Mouse (Mus musculus) left cerebral cortex, postnatal 4 days (tissue): ENCODE data around the gene Cox5a. TPM values are rescaled to one million over a fixed set of nuclear protein-coding genes. Genes with fewer than 3 reads are reported as not detected.

Experiments used
- DNase-seq: peaks from one replicate; pipeline ENCODE4 v3.0.0-alpha.2; 2022
- intact Hi-C: fragments of 180-260 bp; cut with DNase I; formaldehyde crosslinking; loops from one replicate; pipeline ENCODE4 v1.15.1; 2025
- total RNA-seq, 2 experiments: library from RNA; stranded (reverse); gene quantifications; 2 replicates each; pipeline ENCODE4 v1.2.3; 2021

The Cox5a gene
- total RNA-seq, 2 experiments from 2014 or later, result 405 to 408 TPM

DNA sequence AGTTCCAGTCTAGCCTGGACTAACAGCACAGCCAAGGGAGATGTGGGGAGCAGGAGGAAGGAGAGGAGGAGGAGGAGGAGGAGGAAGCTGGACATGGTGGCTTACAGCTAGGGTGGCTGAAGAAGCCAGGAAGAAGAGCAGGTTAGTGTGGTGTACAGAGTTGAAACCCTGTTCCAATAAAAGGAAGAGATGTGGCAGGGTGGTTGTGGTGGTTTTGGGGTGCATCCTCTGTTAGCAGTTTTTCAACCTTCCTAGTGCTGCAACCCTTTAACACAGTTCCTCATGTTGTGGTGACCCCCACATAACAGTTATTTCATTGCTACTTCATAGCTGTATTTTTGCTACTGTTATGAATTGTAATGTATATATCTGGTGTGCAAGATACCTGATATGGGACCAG is 3.4 kb downstream of the Cox5a start:
- intact Hi-C loops, result no loop called here
- no peak for DNase-seq

DNA sequence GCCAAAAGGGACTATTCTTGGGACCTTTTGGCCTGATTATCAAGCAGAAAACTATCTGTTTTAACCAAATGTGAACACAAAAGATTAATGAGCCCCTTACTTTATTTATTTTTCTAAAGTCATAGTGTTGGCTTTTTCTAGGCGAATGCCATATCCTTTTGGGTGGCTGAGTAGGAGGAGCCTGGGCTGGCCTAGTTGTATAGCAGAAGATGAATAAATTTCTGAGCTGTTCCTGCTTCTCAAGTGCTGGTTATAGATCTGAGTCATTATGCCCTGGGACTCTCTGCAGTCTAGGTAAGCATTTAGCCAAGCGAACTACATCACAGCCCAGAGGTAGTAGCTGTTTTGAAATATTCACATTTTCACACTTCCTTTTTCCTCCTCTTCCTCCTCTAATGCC is 4.4 kb downstream of the Cox5a start:
- intact Hi-C loops, result no loop called here
- no peak for DNase-seq

DNA sequence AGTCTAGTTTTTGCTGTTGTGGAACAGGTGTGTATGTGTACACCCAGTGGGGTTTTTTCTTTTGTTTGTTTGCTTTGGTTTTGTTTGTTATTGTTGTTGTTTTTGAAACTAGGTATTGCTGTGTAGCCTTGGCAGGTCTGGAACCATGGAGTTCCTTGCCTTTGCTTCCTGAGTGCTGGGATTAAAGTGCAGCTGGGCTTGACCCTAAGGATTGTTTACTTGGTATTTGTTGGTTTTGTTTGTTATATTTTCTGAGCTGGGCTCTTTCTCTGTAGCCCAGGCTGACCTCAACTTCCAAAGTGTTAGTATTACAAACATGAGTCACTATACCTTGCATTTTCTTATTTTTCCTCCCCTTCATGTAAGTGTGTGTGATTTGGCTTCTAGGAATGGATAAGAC is 5.4 kb downstream of the Cox5a start:
- DNase-seq, result no peak
- intact Hi-C loops, result no loop called here

DNA sequence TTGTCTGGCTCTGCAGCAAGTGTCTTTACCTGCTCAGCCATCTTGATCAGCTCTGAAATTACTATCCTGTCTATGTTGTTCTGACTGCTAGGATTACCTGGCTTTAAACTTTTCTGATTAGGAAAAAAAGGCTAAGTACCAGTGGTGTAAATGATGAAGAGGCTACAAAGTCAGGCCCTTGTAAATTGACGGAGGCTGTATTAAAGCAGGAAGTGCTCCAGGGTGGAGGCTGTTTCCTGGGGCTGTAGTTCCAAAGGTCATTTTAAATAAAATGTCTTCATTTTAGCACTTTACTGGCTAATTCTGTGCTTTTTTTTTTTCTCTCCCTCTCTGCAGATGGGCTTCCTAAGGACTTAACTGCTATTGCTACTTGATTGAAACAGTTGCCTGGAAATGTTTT is 10.9 kb downstream of the Cox5a start:
- intact Hi-C loops, result loop anchor here (10.0 kb wide), 1 partner anchor 213 kb away; no protein-coding TSS in a partner anchor

DNA sequence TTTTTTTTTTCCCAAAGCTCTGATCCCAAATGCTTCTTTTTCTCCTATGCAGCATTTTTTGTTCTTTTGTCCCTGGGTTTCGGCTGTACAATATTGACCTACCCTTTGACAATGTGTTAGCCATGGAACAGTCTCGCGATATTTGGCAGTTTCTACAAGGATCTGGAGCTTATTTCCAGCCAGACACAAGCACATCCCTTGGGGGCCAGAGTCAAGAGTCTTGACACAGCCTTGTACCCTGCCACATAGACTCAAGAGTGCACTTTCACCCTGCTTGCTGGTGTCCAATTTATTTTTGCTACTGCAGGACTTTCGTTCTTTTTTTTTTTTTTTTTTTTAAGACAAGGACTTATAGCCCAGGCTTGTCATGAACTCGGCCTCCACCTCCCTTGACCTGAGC is 15.3 kb downstream of the Cox5a start:
- intact Hi-C loops, result loop anchor here (10.0 kb wide), 1 partner anchor 208 kb away; no protein-coding TSS in a partner anchor
- no peak for DNase-seq

More for the DNA sequence above, 10.9 kb downstream of the Cox5a start:
- no peak for DNase-seq

DNA sequence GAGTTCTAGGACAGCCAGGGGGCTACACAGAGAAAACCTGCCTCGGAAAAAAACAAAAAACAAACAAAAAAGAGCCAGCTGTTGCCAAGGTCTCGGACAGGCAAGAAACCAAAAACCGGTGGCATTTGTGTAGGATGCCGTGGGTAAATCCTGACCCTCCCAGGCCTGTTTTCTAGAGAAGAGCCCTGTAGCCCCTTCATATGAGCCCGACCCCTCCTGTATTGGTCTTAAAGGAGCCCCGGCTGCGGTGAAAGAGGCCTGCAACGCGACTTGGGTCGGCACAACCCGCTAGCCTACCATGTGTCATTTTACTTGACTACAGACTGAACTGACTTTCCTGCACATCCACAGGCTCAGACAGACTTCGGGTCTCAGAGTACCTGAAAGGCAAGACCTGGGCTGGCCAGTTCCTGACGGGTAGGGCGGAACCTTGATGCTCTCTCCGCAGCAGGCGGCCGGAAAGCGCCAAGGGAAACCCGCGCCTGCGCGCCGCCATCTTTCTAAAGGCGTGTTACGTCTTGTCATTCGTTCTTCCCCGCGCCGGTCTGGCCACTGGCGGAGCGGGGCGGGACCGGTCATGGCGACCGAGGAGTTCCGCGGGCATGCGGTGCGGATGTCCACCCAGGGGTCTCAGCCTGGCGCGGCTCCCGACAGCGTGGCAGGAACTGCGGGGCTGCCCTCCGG is 16.1 kb downstream of the Cox5a start, which contains the start of gene Fam219b:
Gene Fam219b, plus strand, starts transcription at position 485 of the 684 bp plus-strand sequence.
- peak; percentile 94 for DNase-seq
- intact Hi-C loops, result loop anchor here (10.0 kb wide), 1 partner anchor 208 kb away; no protein-coding TSS in a partner anchor

DNA sequence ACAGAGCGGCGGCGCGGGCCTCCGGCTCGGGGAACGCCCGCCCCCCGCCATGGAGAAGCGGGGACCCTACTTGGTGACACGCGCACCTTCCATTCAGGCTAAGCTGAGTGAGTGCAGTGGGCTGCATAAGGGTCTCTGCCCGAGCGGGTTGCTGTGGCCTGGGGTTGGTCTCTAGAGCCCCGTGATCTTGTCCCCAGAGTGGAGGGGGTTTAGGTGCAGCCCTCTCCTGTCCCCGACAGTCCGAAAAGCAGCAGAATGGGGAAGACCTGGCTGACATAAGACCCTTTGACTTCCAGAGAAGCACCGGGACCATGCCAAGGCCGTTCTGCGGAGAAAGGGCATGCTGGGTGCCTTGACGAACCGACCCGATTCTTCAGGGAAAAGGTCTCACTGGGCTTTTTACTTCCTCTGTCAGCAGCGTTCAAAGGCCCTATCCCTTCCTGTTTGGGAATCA is 16.7 kb downstream of the Cox5a start:
- intact Hi-C loops, result loop anchor here (10.0 kb wide), 1 partner anchor 207 kb away; no protein-coding TSS in a partner anchor
- DNase-seq, result no peak

DNA sequence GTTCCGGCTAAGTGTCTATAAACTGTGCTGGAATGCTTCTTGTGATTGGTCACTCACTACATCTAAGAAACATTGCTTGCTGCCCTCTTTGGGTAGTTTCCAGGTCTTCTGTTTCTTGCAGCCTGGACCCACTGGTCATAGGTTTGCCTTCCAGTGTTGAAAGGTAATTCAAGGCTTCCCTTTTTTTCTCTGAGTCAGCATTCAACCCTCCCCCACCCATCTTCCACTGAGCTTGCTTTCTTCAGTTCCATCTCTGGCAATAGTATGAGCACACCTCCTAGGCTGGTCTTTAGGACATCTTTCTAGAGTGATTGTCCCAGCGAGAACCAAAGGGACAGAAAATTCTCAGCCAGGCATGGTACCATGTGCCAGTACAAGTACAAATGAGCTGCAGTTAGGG is 18.5 kb downstream of the Cox5a start:
- intact Hi-C loops, result loop anchor here (10.0 kb wide), 1 partner anchor 205 kb away; no protein-coding TSS in a partner anchor
- no peak for DNase-seq

DNA sequence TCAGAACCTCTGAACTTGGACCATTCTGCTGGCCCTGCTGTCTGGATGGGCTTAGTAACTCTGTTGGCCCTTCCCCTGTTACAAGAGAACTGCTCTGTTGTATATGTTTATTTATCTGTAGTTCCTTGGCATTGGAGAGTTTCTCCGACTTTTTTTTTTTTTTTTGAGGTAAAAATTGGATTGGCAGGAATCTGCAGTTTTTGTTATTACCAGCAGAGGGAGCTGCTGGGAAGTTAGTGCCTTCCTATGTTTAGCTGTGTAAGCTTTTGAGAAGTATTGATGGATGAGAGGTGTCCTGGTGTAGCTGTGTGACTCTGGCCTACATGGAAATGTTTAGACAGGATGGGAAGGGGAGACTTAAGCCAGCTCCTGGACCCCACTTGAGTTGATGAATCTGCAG is 20.2 kb downstream of the Cox5a start:
- peak; percentile 43 for DNase-seq
- intact Hi-C loops, result loop anchor here (5.0 kb wide), 1 partner anchor 116 kb away; no protein-coding TSS in a partner anchor

DNA sequence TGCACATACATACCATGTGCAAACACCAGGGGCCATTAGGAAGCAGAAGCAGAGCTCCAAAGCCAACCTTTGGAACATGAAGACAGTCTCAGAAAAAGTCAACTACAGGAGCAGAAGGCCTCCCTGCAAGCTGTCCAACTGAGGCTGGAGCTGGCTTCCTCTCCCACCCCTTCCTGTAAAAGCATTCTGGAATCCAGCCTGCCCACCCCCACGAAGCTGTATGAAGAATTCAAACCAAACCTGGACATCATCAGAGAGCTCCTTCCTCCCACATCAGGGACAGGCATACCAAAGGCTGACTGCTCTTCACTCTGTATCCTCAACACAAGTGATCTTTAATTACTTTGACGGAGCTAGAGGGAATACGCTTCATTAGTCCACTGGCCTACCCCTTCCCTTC is 22.9 kb downstream of the Cox5a start:
- no peak for DNase-seq
- intact Hi-C loops, result loop anchor here (5.0 kb wide), 1 partner anchor 113 kb away; no protein-coding TSS in a partner anchor

DNA sequence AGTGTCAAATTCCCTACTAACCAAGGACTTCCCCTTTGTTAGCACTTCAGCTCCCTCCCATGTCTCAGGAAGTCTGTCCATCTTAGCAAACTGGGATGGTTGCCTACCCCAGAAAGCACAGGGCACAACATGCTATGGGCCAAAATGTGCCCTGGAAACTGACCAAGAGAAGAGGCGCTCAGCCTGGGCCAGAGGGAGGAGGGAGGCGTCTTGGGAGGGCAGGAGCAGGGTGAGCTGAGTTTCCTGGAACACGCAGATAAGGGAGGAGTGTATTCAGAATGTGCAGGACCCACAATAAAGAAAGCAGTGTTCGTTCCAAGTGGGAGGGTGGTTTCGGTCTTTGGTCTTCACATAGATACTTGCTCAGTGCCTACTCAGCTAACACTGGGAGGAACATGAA is 26.2 kb downstream of the Cox5a start:
- intact Hi-C loops, result no loop called here
- no peak for DNase-seq

DNA sequence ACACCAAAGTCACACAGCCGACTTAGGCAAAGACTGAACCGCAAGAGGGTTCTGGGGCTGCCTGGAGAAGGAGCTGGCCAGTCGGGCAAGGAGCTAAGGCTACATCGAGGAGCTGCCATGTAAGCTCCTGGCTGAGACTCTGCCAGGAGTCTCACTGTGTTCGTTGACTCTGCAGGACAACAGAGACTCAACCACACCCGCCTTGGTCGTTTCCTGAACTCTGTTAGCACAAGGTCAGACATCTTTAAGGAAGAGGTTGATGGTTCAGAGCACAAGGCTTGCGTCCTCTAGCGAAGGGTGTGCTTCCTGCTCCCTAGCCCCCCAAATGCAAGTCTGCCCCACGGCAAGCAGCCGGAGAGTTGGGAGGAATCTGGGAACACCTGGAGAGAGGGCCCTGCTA is 26.8 kb downstream of the Cox5a start:
- intact Hi-C loops, result no loop called here
- no peak for DNase-seq

DNA sequence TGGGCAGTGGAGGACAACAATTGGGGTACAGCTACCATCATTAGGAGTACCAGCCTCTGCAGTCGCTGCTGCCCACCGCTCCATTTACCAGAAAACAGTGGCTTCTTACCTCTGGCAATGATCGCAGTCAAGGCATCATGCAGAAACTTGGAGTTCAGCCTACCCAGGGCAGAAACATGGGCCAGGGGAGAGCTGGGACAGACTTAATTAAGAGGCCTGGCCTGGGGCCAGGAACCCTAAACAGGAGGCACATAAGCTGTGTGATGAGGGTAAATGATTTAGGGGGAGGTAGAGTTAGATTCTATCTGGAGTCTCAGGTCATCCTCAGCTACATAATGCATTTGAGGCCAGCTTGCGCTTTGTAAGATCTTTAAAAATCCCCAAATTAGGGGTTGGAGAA is 28.1 kb downstream of the Cox5a start:
- DNase-seq, result peak; percentile 86
- intact Hi-C loops, result no loop called here

DNA sequence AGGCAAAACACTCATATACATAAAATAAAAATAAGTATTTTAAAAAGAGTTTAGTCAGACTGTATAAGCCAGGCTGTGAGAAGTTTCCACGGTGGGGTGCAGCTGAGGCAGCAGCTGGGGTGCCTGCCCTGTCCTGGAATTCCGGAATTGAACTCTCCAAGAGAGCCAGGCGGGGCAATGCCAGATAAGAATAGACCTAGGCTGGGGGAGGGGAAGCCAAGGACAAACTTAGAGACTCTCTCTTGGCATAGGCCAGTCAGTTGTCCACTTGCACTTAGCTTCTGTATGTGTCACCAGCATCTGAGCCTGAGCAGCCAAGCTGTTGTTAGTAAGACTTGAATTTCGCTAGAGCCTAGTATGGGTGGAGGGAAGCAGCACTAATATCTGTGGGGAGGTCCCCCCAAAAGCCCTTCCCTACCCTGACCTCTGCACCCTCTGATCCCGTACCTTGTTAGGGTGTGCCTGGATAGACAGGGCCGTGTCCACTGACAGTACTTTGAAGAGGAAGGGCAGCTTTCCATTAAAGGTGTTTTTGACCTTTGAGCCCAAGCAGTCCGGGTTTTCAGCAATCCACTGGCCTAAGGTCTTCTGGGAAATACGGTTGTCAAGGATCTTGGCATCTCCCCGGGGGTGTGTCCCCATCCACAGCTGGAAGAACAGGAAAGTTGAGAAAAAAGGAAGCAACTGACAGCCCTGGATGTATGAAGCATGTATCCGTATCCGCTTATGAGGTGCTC is 29.2 kb downstream of the Cox5a start:
- intact Hi-C loops, result no loop called here
- DNase-seq, result no peak

DNA sequence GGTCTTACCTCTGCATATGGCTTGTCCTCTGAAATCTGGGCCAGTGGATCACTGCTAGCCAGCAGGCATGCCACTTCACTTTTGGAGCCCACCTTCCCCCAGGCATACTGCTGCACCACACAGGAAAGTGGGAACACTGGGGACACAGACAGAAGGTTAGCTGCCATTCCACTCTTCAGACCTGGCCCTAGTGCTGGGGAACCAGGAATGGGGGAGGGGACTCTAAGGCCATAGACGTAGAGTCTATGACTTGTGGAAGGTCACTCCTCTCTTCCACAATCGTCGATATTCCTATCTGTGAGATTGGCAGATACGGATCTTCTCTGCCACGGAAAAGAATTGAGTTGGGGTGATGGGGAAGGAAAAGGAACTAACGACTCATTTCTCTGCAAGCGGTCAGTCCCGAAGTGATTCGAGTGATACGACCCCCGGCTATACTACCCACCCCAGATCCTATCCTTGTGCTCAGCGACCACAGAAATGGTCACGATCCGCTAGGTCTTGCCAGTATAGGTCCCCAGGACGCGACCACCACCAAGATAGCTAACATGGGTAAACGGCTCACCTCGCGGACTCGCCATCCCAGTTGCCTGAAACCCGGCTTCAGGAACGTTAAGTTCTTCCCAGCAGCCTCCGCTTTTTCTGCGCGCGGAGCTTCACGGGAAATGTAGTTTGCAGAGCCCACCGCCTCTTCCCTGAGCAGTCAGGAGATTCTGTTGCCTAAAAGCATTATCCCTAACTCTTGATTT is 31.2 kb downstream of the Cox5a start, which contains the start of gene Mpi:
Gene Mpi, minus strand, starts transcription at position 625 of the 749 bp plus-strand sequence.
- DNase-seq, result peak; percentile 70
- intact Hi-C loops, result no loop called here

DNA sequence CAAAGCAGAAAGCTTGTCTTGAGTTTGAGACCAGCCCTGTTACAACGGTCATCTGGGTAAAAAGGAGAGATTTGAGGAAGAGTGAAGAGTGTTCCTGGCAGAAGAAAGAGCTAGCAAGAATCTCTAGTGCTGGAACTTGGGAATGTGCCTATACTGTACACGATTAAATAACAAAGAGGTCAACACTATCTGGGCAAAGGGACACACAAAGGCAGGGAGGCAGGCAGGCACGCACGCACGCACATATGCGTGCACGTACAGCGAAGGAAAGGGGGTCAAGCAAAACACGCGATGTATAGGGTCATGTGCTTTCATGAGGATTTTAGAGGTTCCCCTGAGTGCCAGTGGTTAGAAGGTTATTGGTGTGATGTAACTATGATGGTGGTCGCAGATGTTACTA is 32.0 kb downstream of the Cox5a start:
- intact Hi-C loops, result no loop called here
- DNase-seq, result no peak

DNA sequence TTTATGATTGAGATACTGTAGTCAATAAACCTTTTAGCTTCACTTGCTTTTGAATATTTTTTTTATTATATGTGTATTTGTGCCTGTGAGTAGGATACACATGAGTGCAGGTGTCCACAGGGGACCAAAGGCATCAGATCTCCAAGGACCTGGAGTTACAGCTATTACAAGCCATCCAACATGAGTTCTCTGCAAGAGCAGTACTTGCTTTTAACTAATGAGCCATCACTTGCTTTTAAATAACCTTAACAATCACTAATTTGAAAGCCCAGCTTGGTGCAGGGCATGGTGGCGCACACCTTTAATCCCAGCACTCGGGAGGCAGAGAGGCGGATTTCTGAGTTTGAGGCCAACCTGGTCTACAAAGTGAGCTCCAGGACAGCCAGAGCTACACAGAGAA is 33.7 kb downstream of the Cox5a start:
- intact Hi-C loops, result no loop called here
- DNase-seq, result no peak

DNA sequence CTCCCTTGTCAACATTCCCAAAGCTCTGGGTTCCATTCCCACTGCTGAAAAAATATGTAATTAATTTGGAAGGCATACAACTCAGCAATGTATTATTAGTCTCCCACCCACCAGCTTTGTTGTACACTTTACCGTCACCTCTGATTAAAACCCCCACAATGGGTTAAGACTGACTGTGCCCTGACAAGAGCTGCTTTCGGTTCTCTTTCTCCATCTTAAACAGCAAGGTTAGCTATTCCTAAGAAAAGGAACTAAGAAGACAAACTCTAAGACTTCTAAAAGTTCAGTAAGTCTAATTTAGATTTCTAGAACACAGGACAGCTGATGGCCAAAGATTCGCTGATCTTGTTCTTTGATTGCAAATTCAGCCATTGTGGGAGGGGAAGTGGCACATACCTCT is 36.1 kb downstream of the Cox5a start:
- intact Hi-C loops, result no loop called here
- DNase-seq, result no peak

DNA sequence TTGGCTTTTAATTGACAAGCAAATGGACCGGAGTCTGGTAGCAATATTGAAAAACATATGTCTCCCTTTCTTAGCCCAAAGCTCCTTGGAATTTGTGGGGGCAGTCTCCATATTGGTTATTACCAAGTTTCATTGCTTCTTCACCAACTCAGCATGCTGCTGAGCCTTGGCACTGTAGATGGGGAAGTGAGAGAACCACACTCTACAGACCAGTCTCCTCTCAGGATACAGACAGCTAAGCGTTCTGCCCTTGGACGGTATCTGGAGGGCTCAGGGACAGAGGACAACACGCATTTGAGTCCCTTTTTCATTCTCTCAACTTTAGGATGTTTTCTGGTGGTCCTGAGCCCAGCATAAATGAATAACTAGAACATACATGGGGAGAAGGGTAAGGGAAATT is 37.6 kb downstream of the Cox5a start:
- intact Hi-C loops, result no loop called here
- no peak for DNase-seq

DNA sequence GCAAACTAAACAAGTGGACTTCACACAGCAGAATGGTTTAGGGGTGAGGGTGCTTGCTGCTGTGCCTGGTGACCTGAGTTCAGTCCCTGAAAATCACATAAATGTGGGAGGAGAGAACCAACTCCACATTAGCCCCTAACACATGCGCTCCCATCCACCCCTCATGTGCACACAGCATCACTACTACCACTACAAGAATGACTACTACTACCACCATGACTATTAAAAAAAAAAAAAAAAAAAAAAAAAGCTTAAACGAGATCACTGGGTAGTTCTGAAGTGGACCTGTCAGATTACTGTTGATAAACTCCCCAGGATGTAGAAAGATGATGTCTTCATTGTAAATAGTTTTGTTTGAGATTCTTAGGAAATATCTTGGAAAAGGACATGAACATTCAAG is 38.5 kb downstream of the Cox5a start:
- DNase-seq, result no peak
- intact Hi-C loops, result no loop called here

DNA sequence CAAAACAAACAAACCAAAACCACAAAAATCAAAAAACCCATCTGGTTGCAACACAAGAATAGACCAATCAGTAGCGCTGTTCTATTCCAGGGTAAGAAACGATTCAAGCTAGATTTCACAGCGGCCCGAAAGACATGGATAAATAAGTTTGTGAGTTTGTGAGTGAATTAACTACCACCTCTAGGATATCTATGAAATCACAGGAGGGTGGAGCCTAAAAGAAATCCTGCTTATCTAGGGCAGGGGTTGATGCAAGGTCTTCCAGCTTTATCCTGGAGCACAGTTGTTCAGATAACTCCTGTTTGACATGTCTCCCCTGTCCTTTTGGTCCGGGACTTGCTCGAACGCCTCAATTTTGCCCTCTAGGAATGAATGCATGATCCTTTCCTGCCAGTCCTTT is 39.2 kb downstream of the Cox5a start:
- intact Hi-C loops, result no loop called here
- no peak for DNase-seq
